Mouse (Mus musculus): ENCODE results near the gene Olfr351. TPM values are rescaled to one million over a fixed set of nuclear protein-coding genes. Genes with fewer than 3 reads are reported as not detected.

Gene Olfr351
- total RNA-seq (2014; fragmentation: Nextera tagmentation) (not detected in 2 replicates), total RNA-seq (2017) (not detected in 2 replicates)

DNA sequence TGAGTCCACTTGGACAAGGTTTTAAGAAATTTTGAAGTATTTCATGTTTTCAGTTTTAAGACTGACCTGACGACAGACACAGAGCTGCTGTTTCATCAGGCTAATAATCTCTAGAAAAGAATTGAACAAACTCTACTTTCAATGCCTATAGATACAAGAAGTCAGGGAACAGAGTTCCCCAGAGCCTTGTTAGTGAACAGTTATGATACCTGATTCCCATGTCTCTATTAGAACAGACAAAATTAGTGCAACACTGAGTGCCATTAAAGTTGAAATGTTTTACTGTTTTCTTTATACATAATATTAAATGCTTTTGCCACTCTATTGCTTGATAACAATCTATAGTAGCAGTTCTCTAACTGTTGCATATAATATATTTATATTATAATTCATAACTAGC lies at the start of gene Olfr351:
Gene Olfr351, minus strand, starts transcription at position 101 of the 400 bp plus-strand sequence.
- no peak for ATAC-seq (replicated peaks; ENCODE audit: poor library complexity, severe bottlenecking)

DNA sequence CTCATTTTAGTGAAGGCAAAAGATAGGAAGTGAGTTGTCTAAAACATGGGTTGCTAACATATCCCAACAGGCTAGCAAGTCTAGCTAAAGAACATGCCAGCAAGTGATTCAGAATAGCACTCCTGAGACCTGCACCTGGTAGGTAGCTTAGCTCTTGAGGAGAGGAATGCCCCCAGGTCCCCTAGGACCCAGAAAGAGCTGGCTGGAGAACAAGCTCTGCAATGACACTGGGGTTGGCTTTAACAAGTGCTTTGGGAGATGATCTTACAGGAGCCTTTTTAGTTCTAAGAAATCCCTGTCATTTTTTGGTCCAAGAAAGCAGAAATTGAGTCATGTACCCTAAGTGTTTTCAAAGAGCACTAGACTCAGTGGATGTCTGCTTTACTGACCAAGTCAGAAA lies 42.9 kb upstream of the Olfr351 start, which contains the start of gene Olfr354:
Gene Olfr354, plus strand, starts transcription at position 301 of the 400 bp plus-strand sequence.
- ATAC-seq (replicated peaks; ENCODE audit: poor library complexity, severe bottlenecking), result no peak

DNA sequence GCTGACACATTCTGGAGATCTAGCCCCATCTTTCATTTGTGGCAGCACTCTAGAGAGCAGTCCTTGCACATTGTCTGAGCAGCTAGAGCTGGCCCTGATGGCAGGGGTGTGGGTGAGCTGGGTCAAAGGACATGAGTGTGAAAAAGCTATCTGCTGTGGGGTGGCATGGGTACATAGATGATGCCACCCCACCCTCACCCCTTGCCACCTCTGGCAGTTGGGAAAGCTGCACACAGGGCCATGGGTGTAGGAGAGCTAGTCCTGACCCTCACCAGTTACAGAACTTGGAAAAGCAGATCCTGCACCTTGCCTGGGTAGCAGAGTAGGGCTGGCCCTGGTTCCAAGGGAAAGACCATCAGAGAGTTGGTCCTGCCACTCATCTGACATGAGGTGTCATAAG lies 34.7 kb upstream of the Olfr351 start:
- ATAC-seq (replicated peaks; ENCODE audit: poor library complexity, severe bottlenecking), result no peak

DNA sequence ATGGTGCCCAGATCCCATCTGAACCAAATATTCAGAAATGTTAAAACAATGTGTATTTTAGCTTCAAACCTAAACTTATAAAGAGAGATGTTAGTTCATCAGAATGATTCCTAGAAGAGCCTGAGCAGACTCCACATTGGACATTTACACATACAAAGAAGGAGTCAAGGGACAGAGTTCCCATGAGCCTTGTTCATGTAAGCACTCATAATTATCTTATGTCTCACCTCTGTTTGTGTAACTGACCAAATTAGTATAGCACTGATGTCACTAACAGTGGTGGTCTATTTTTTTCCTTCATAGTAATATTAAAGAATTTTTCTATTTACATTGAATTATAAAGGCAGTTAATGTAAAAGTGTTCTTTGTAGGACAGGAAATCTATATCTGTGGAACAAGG lies 30.4 kb upstream of the Olfr351 start, which contains the start of gene Olfr353:
Gene Olfr353, minus strand, starts transcription at position 101 of the 400 bp plus-strand sequence.
- no peak for ATAC-seq (replicated peaks; ENCODE audit: poor library complexity, severe bottlenecking)

DNA sequence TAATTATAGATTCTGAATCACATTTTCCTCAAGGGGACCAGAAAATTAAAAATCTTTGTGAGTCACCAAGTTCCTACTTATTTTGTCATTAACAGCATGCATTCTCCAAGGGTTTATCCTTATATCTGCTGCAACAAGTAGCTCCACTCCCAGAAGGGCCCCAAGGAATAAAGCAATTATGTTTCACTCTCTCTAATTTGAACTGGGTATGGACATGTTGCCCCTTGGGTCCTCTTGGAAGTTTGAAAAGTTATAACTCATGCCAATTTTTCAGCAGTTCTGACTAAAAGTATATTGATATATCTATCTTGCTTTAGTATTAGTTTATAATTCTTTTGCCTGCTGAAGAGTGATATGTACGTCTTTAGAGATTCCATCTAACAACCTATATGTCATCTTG lies 5.7 kb upstream of the Olfr351 start, which contains the start of gene Olfr352:
Gene Olfr352, plus strand, starts transcription at position 301 of the 400 bp plus-strand sequence.
- ATAC-seq (replicated peaks; ENCODE audit: poor library complexity, severe bottlenecking), result no peak

DNA sequence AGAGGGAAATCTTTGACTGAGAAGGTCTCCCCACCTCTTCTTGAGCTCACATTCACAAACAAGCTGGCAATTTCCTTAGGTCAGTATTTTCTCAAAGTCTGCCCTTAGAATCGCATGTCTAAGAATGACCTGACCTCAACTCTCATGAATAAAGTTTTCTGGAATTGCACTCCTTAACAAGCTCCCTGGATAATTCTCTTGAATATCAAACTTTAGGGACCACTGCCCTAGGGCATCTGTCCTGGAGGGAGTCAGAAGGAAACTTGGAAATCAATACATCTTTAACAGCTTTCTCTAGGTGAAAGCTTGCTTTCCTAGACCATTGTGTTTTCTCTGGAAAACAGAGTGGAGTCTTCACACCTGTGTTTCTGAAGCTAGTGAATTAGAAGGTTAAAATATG lies 16.4 kb downstream of the Olfr351 start, which contains the start of gene Olfr350:
Gene Olfr350, plus strand, starts transcription at position 301 of the 400 bp plus-strand sequence.
- ATAC-seq (replicated peaks; ENCODE audit: poor library complexity, severe bottlenecking), result no peak

DNA sequence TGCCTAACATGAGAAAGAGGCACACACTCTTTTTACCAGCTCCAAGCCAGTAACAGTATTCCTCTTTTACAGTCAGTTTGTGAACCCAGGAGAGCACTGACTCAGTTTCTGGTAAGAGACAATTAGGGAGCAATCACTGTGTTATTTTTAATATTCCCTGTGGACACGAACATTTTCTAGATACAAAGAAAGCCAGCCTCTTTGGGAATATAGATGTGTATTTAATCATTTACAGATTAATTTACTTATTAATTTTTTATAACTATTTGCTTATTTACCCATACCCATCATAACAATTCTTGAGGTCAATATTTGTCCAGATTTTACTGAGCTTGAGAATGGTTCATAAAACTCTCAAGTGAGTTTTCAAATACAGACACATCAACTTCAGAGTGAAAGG lies 45.5 kb downstream of the Olfr351 start, which contains the start of gene Olfr3:
Gene Olfr3, minus strand, starts transcription at position 101 of the 400 bp plus-strand sequence.
- ATAC-seq (replicated peaks; ENCODE audit: poor library complexity, severe bottlenecking), result no peak

Other genes with a start within 250 kb of the Olfr351 start
- gene Olfr345, start 222.6 kb downstream of the Olfr351 start, total RNA-seq (2014; fragmentation: Nextera tagmentation), result not detected in 2 replicates
- gene Olfr345, start 222.6 kb downstream of the Olfr351 start, total RNA-seq (2017), result not detected in 2 replicates
- not detected in 2 replicates for gene Olfr346, start 176.9 kb downstream of the Olfr351 start, total RNA-seq (2014; fragmentation: Nextera tagmentation)
- not detected in 2 replicates for gene Olfr346, start 176.9 kb downstream of the Olfr351 start, total RNA-seq (2017)
- gene Olfr347, start 130.8 kb downstream of the Olfr351 start, total RNA-seq (2014; fragmentation: Nextera tagmentation), result not detected in 2 replicates
- not detected in 2 replicates for gene Olfr347, start 130.8 kb downstream of the Olfr351 start, total RNA-seq (2017)
- gene Olfr348, start 78.4 kb downstream of the Olfr351 start, total RNA-seq (2014; fragmentation: Nextera tagmentation), result not detected in 2 replicates
- not detected in 2 replicates for gene Olfr348, start 78.4 kb downstream of the Olfr351 start, total RNA-seq (2017)
- not detected in 2 replicates for gene Olfr50, start 72.1 kb downstream of the Olfr351 start, total RNA-seq (2014; fragmentation: Nextera tagmentation)
- not detected in 2 replicates for gene Olfr50, start 72.1 kb downstream of the Olfr351 start, total RNA-seq (2017)
- not detected in 2 replicates for gene Olfr3, start 45.6 kb downstream of the Olfr351 start, total RNA-seq (2014; fragmentation: Nextera tagmentation)
- gene Olfr3, start 45.6 kb downstream of the Olfr351 start, total RNA-seq (2017), result not detected in 2 replicates
- gene Olfr350, start 16.4 kb downstream of the Olfr351 start, total RNA-seq (2014; fragmentation: Nextera tagmentation), result not detected in 2 replicates
- not detected in 2 replicates for gene Olfr350, start 16.4 kb downstream of the Olfr351 start, total RNA-seq (2017)
- gene Olfr352, start 5.8 kb upstream of the Olfr351 start, total RNA-seq (2014; fragmentation: Nextera tagmentation), result not detected in 2 replicates
- not detected in 2 replicates for gene Olfr352, start 5.8 kb upstream of the Olfr351 start, total RNA-seq (2017)
- not detected in 2 replicates for gene Olfr353, start 30.3 kb upstream of the Olfr351 start, total RNA-seq (2014; fragmentation: Nextera tagmentation)
- not detected in 2 replicates for gene Olfr353, start 30.3 kb upstream of the Olfr351 start, total RNA-seq (2017)
- not detected in 2 replicates for gene Olfr354, start 43.0 kb upstream of the Olfr351 start, total RNA-seq (2014; fragmentation: Nextera tagmentation)
- gene Olfr354, start 43.0 kb upstream of the Olfr351 start, total RNA-seq (2017), result not detected in 2 replicates
- not detected in 2 replicates for gene Olfr355, start 66.2 kb upstream of the Olfr351 start, total RNA-seq (2014; fragmentation: Nextera tagmentation)
- gene Olfr355, start 66.2 kb upstream of the Olfr351 start, total RNA-seq (2017), result not detected in 2 replicates
- gene Olfr356, start 74.5 kb upstream of the Olfr351 start, total RNA-seq (2014; fragmentation: Nextera tagmentation), result not detected in 2 replicates
- not detected in 2 replicates for gene Olfr356, start 74.5 kb upstream of the Olfr351 start, total RNA-seq (2017)
- gene Olfr357, start 131.2 kb upstream of the Olfr351 start, total RNA-seq (2014; fragmentation: Nextera tagmentation), result not detected in 2 replicates
- gene Olfr357, start 131.2 kb upstream of the Olfr351 start, total RNA-seq (2017), result not detected in 2 replicates
- gene Olfr358, start 146.7 kb upstream of the Olfr351 start, total RNA-seq (2014; fragmentation: Nextera tagmentation), result not detected in 2 replicates
- gene Olfr358, start 146.7 kb upstream of the Olfr351 start, total RNA-seq (2017), result not detected in 2 replicates
- gene Olfr360, start 203.1 kb upstream of the Olfr351 start, total RNA-seq (2014; fragmentation: Nextera tagmentation), result not detected in 2 replicates
- gene Olfr360, start 203.1 kb upstream of the Olfr351 start, total RNA-seq (2017), result not detected in 2 replicates
- gene Olfr361, start 226.6 kb upstream of the Olfr351 start, total RNA-seq (2014; fragmentation: Nextera tagmentation), result not detected in 2 replicates
- gene Olfr361, start 226.6 kb upstream of the Olfr351 start, total RNA-seq (2017), result not detected in 2 replicates

All from granulocyte monocyte progenitor cell, adult 5-6 weeks (primary cell).